Mouse (Mus musculus) myocyte (in vitro differentiated cells): Measurements from ENCODE around the gene Ldah. TPM values are rescaled to one million over a fixed set of nuclear protein-coding genes. Genes with fewer than 3 reads are reported as not detected.
A peak's percentile ranks its signal among the peaks of the same experiment; 100 is the strongest.

ENCODE experiments used
- H3K27me3 ChIP-seq: one replicate; pipeline ENCODE4 v1.6.1; 2011; ENCODE audit not compliant: control insufficient read depth, insufficient read depth, insufficient read length
- H3K36me3 ChIP-seq: one replicate; pipeline ENCODE4 v1.6.1; 2011; ENCODE audit not compliant: control insufficient read depth, insufficient read depth
- H3K4me2 ChIP-seq: one replicate; pipeline ENCODE4 v1.6.1; 2011; ENCODE audit warnings: low read depth, control low read depth
- H3K4me3 ChIP-seq: one replicate; pipeline ENCODE4 v1.5.1; 2011; ENCODE audit warnings: mild to moderate bottlenecking, control low read depth, moderate library complexity
- H3K79me2 ChIP-seq: one replicate; pipeline ENCODE4 v1.6.1; 2011; ENCODE audit not compliant: control insufficient read depth, insufficient read depth
- H3ac ChIP-seq: one replicate; pipeline ENCODE4 v1.6.1; 2011; ENCODE audit not compliant: control insufficient read depth, insufficient read length
- CEBPB ChIP-seq: IDR thresholded peaks from 2 replicates; pipeline ENCODE4 v1.6.1; 2011; ENCODE audit warnings: mild to moderate bottlenecking, moderate library complexity; ENCODE audit not compliant: poor library complexity, insufficient read depth, severe bottlenecking
- E2F4 ChIP-seq: IDR thresholded peaks from one replicate; pipeline ENCODE4 v1.6.1; 2011; ENCODE audit warnings: mild to moderate bottlenecking, control low read depth, moderate library complexity; ENCODE audit not compliant: insufficient read depth
- MAX ChIP-seq: IDR thresholded peaks from one replicate; pipeline ENCODE4 v1.6.1; 2011; ENCODE audit warnings: low read depth, mild to moderate bottlenecking, control low read depth
- MYOD1 ChIP-seq, 3 experiments: IDR thresholded peaks; one replicate each; pipeline ENCODE4 v1.6.1; 2011; ENCODE audit warnings: control low read depth in 2 of 3, low read depth in 2 of 3, mild to moderate bottlenecking in 2 of 3, moderate library complexity in 1 of 3; ENCODE audit not compliant: insufficient read length in 2 of 3, control insufficient read depth in 1 of 3
- MYOG ChIP-seq, 3 experiments: IDR thresholded peaks; one replicate each; pipeline ENCODE4 v1.6.1; 2011; ENCODE audit warnings: control low read depth in 2 of 3, low read depth in 2 of 3, mild to moderate bottlenecking in 2 of 3; ENCODE audit not compliant: insufficient read length in 2 of 3, control insufficient read depth in 1 of 3, insufficient read depth in 1 of 3
- POLR2A ChIP-seq: IDR thresholded peaks from one replicate; pipeline ENCODE4 v1.6.1; 2011; ENCODE audit warnings: low read depth, mild to moderate bottlenecking, control low read depth, moderate library complexity; ENCODE audit not compliant: insufficient read length
- POLR2AphosphoS2 ChIP-seq: IDR thresholded peaks from one replicate; pipeline ENCODE4 v1.6.1; 2011; ENCODE audit warnings: low read depth, control low read depth; ENCODE audit not compliant: insufficient read length
- REST ChIP-seq: IDR thresholded peaks from one replicate; pipeline ENCODE4 v1.6.1; 2011; ENCODE audit warnings: mild to moderate bottlenecking, control low read depth, moderate library complexity; ENCODE audit not compliant: insufficient read depth, insufficient read length
- SRF ChIP-seq: IDR thresholded peaks from one replicate; pipeline ENCODE4 v1.6.1; 2011; ENCODE audit warnings: low read depth; ENCODE audit not compliant: control insufficient read depth, insufficient read length
- TCF12 ChIP-seq: IDR thresholded peaks from one replicate; pipeline ENCODE4 v1.6.1; 2011; ENCODE audit warnings: mild to moderate bottlenecking, control low read depth; ENCODE audit not compliant: poor library complexity, insufficient read depth, severe bottlenecking
- TCF3 ChIP-seq: IDR thresholded peaks from one replicate; pipeline ENCODE4 v1.6.1; 2011; ENCODE audit warnings: low read depth, control low read depth; ENCODE audit not compliant: insufficient read length
- USF1 ChIP-seq: IDR thresholded peaks from one replicate; pipeline ENCODE4 v1.6.1; 2011; ENCODE audit warnings: low read depth, mild to moderate bottlenecking, control low read depth, moderate library complexity
- polyA plus RNA-seq: library from polyadenylated mRNA; unstranded; fragments of >200 nt; fragmentation: generic; extraction: Trizol; gene quantifications from one replicate; pipeline ENCODE4 v1.2.1, GENCODE M21; 2012; ENCODE audit warnings: missing spikeins

The Ldah gene
- polyA plus RNA-seq, 1 experiment: 35.0 TPM

DNA sequence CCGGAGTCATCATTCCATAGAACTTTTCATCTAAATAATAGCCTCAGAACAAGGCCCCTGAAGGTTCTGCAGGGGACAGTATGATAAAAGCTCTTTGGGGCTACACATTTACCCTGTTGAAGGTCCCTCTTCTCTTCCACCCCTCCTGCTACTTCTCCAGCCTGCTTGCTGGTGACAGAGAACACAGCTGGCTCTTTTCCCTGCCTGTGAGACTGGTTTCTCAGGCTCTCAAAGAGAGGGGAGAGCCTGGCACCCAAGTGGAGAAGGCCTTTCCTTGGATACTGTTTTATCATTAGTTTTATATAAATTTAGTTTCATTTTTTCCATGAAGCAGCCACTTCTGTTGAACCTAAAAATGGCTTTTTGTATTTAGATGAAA is 119.8 kb downstream of the Ldah start:
- Histone ChIP-seq H3K4me3 (no peak overlapping the region), H3ac (no peak overlapping the region), H3K27me3 (no peaks in the 10 kb centered on the region), H3K36me3 (peaks cover under 1% of the 10 kb centered on the region), H3K79me2 (no peaks in the 10 kb centered on the region), H3K4me2 (no peak overlapping the region)
- no peak for TF ChIP-seq CEBPB
- TF ChIP-seq TCF3: no peak
- no peak for TF ChIP-seq SRF
- TF ChIP-seq MYOD1 (IDR thresholded peaks at IDR 0.05; ENCODE audit: control insufficient read depth in 1 of 3, insufficient read length in 2 of 3, low read depth in 2 of 3): no peak
- TF ChIP-seq REST: no peak
- no peak for TF ChIP-seq TCF12

DNA sequence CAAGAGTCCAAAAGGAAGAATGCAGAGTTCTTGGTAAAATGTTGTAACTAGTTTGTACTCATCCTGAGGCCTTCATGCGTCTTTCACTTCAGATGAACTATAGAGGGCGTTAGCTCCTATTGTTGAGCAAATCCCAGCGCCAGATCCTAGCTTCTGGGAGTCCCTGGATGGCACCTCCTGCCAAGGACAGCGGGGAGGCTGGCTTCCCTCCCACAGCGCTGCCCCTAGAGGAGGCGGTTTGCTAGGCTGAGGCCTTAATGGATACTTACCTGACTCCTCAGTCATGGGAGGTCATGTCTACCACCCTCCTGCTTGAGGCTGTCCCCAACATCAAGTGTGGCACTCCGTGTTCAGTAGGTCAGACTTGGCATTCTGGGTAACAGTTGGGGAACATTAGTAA is 121.3 kb downstream of the Ldah start:
- H3ac ChIP-seq: no peak overlapping the region
- H3K79me2 ChIP-seq: no peaks in the 10 kb centered on the region
- H3K27me3 ChIP-seq: no peaks in the 10 kb centered on the region
- no peak overlapping the region for H3K4me3 ChIP-seq
- no peaks in the 10 kb centered on the region for H3K36me3 ChIP-seq
- no peak overlapping the region for H3K4me2 ChIP-seq
- TF ChIP-seq REST (no peak), MYOD1 (IDR thresholded peaks at IDR 0.05; ENCODE audit: control insufficient read depth in 1 of 3, insufficient read length in 2 of 3, low read depth in 2 of 3) (no peak), TCF12 (no peak), MYOG (IDR thresholded peaks at IDR 0.05; ENCODE audit: control insufficient read depth in 1 of 3, insufficient read depth in 1 of 3, insufficient read length in 2 of 3, low read depth in 2 of 3) (no peak), POLR2A (no peak), CEBPB (no peak), USF1 (no peak), MAX (no peak), E2F4 (no peak), POLR2AphosphoS2 (no peak), TCF3 (no peak), SRF (no peak)

DNA sequence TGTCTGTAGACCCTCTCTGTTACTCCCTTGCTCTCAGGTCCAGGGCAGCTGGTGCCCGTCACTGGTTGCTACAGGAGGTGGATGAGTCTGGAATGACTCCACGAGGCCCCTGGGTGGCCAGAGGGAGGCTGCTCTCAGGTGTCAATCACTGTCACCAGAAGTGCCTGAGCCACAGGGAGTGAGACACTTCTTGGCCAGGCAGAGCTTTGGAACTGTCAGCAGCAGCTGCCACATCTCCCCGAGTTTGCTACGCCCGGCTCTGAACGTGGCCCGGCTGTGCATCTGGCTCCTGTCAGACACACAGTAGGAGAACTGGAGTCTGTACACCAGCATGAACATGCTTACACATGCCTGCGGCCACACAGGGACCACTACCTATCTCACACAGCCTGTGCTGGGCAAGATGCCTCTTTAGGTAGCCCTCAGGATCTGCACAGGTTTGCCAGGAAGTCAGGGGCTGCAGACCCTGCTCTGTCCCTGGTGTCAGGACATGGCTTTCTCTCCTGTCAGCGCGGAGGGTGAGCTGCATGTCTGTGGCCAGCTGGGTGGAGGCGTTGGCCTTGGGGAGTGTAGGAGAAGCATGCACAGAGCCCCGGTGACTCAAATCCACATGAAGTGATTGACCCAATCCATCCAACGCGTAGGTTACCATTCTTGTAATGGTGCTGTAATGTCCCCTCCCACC is 123.7 kb downstream of the Ldah start:
- peaks cover 6% of the 10 kb centered on the region for H3K36me3 ChIP-seq
- no peak overlapping the region for H3ac ChIP-seq
- peak overlapping the region; percentile 9 for H3K4me2 ChIP-seq
- no peaks in the 10 kb centered on the region for H3K27me3 ChIP-seq
- no peak overlapping the region for H3K4me3 ChIP-seq
- TF ChIP-seq MAX (no peak), MYOG (IDR thresholded peaks at IDR 0.05; ENCODE audit: control insufficient read depth in 1 of 3, insufficient read depth in 1 of 3, insufficient read length in 2 of 3, low read depth in 2 of 3) (peak in 1 of 3 experiments; percentile 49), POLR2A (peak; percentile 17), SRF (no peak), MYOD1 (IDR thresholded peaks at IDR 0.05; ENCODE audit: control insufficient read depth in 1 of 3, insufficient read length in 2 of 3, low read depth in 2 of 3) (peak; percentile 52 to 84 (median 57)), E2F4 (no peak), USF1 (no peak), REST (no peak), CEBPB (no peak), POLR2AphosphoS2 (no peak)
- no peaks in the 10 kb centered on the region for H3K79me2 ChIP-seq

DNA sequence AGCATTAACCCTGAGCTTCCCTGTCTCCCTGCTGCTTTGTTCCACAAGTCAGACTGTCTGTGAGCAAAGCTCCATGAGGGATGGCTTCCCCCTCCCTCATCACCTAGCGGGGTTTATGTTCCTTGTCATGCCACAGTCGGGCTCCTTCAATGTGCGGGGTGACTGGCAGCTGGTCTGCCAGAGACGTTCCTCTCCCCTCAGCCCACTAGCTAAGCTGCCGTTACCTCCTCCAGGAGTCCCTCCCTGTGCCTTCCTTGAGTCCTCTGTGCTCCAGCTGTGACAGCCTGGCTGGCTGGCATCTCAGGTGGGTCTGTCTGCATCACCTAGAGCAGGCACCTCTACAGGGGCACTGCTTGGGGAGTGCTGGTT is 124.3 kb downstream of the Ldah start:
- H3K4me3 ChIP-seq: no peak overlapping the region
- no peaks in the 10 kb centered on the region for H3K79me2 ChIP-seq
- TF ChIP-seq POLR2A (peak; percentile 4), MYOD1 (IDR thresholded peaks at IDR 0.05; ENCODE audit: control insufficient read depth in 1 of 3, insufficient read length in 2 of 3, low read depth in 2 of 3) (no peak)
- peaks cover 9% of the 10 kb centered on the region for H3K36me3 ChIP-seq
- no peak overlapping the region for H3ac ChIP-seq
- no peaks in the 10 kb centered on the region for H3K27me3 ChIP-seq
- H3K4me2 ChIP-seq: peak overlapping the region; percentile 9

DNA sequence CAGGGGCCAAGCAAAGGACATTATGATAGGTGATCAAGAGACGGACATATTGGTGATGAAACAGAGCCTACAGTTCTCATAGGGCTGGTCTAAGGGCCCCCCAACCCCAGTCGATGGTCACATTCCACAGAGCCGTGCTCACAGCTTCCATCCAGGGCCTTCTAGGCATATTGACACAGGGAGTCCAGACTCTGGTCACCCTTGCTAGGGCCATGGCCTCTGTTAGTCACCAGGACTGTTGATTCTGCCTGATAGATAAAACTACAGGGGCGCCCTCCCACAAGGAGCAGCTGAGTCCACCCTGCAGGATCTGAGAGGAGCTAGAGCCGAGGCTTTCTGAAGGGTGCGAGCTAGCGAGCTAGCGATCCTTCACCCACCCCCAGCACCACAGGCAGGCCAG is 125.7 kb downstream of the Ldah start:
- Histone ChIP-seq H3K4me2 (no peak overlapping the region), H3K79me2 (no peaks in the 10 kb centered on the region), H3K4me3 (no peak overlapping the region), H3ac (no peak overlapping the region), H3K36me3 (peaks cover 9% of the 10 kb centered on the region), H3K27me3 (no peaks in the 10 kb centered on the region)
- TF ChIP-seq SRF (no peak), POLR2AphosphoS2 (no peak), MYOD1 (IDR thresholded peaks at IDR 0.05; ENCODE audit: control insufficient read depth in 1 of 3, insufficient read length in 2 of 3, low read depth in 2 of 3) (no peak), POLR2A (no peak), TCF3 (no peak), USF1 (no peak), CEBPB (no peak), E2F4 (no peak), TCF12 (no peak), MYOG (IDR thresholded peaks at IDR 0.05; ENCODE audit: control insufficient read depth in 1 of 3, insufficient read depth in 1 of 3, insufficient read length in 2 of 3, low read depth in 2 of 3) (no peak), REST (no peak), MAX (no peak)
